Mouse (Mus musculus): ENCODE results near the gene Fam151a. TPM values are rescaled to one million over a fixed set of nuclear protein-coding genes. Genes with fewer than 3 reads are reported as not detected.
"Not testable (repeated sequence)": the region's sequence is repeated elsewhere in the genome, so short reads cannot be mapped to it uniquely, and the experiment has no call there.

Fam151a gene
- polyA plus RNA-seq, 1 experiment from 2014 or later = not detected

DNA sequence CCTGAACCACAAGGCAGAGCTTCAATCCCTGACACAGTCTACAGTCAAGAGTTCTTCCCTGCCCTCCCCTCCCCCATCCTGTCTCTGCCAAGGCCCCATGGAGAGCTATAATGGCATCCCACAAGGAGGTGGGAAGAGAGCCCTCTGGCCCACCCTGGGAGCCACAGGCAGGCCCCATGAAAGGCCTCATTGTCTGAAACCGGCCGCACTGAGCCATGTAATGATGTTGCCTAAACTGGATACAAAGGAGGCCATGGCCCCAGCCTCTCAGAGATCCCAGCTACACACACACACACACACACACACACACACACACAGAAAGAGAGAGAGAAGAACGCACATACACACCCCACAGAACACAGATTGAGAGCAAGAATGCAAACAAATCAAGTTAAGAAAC lies 46.4 kb downstream of the Fam151a start:
- WGBS = 0% methylated on average over 3 of the region's 3 CpGs
- Histone ChIP-seq H3K9ac (no peak overlapping the region), H3K4me3 (no peak overlapping the region), H3K4me2 (no peak overlapping the region), H3K27me3 (no peaks in the 10 kb centered on the region), H3K9me3 (no peaks in the 10 kb centered on the region), H3K4me1 (replicated peaks) (peaks cover 68% of the 10 kb centered on the region), H3K36me3 (no peaks in the 10 kb centered on the region), H3K27ac (replicated peaks) (peak overlapping the region; percentile 77)
- peak; percentile 64 for ATAC-seq (ENCODE audit: low read depth)

DNA sequence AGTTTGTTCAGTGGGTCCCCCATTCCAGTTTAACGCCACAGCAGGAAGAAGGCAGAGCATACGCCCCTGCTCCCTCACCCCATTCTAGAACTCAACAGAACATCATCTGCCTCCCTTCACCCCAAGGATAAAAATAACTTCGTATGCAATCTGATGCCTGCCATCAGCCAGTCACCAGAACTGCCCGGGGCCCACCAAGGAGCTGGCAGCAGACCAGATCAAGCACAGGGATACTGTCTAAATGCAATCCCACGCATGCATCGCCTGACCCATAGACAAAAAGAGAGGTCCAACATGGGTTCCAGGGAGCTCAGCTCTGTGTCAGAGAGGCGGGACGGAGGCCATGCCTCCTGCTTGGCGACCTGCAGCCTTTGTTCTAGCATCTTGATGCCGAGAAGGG lies 49.4 kb downstream of the Fam151a start:
- ATAC-seq (ENCODE audit: low read depth) = no peak
- H3K9me3 ChIP-seq = no peaks in the 10 kb centered on the region
- no peak overlapping the region for H3K27ac ChIP-seq (replicated peaks)
- peaks cover 78% of the 10 kb centered on the region for H3K4me1 ChIP-seq (replicated peaks)
- H3K4me3 ChIP-seq = no peak overlapping the region
- no peak overlapping the region for H3K9ac ChIP-seq
- H3K4me2 ChIP-seq = no peak overlapping the region
- 77% methylated on average over 10 of the region's 10 CpGs for WGBS
- no peaks in the 10 kb centered on the region for H3K36me3 ChIP-seq
- H3K27me3 ChIP-seq = no peaks in the 10 kb centered on the region

DNA sequence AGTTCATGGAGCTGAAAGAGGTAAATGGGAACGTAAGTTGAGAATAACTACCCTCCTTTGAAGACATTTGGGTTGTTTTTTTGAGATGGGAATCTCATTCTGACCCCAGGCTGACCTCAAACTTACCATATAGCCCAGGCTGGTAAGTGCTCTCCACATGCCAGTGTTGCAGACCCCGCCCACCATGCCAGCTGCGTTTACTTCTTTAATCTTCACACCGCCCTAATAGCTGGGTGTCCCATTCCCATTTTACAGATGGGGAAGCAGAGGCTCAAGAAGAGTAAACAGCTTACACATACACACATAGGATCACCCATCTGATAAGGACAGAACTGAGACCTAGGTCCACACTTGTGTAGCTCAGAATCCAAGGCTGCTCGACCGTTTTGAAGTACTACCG lies 51.1 kb downstream of the Fam151a start:
- H3K9ac ChIP-seq = no peak overlapping the region
- no peak overlapping the region for H3K4me3 ChIP-seq
- H3K9me3 ChIP-seq = no peaks in the 10 kb centered on the region
- no peak for ATAC-seq (ENCODE audit: low read depth)
- H3K27ac ChIP-seq (replicated peaks) = no peak overlapping the region
- H3K4me1 ChIP-seq (replicated peaks) = peaks cover 64% of the 10 kb centered on the region
- no peaks in the 10 kb centered on the region for H3K36me3 ChIP-seq
- no peaks in the 10 kb centered on the region for H3K27me3 ChIP-seq
- WGBS = 90% methylated on average over 7 of the region's 7 CpGs
- H3K4me2 ChIP-seq = no peak overlapping the region

DNA sequence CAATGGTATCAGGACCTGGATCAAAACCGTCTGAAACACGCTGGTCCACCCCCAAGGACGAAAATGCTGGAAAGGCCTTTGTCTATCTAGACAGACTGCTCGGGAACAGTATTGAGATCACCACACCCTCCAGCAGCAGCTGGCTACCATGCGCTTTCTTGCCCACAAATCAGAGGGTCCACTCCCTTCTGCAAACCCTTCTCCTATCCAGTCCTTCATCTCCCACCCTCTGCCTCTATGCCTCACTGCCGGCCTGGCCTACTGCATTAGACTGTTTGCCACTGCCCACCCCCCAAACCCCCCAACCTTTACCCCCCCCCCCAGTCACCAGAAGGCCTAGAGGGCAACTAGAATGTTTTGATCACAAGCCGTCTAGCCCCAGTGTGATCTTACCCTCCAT lies 51.7 kb downstream of the Fam151a start:
- 0 out of 2 replicates have a peak overlapping the region, but pooled peaks have one; percentile 26 for H3K9ac ChIP-seq
- no peaks in the 10 kb centered on the region for H3K36me3 ChIP-seq
- WGBS = 51% methylated on average over 7 of the region's 7 CpGs
- H3K4me1 ChIP-seq (replicated peaks) = peaks cover 63% of the 10 kb centered on the region
- H3K4me3 ChIP-seq = no peak overlapping the region
- no peaks in the 10 kb centered on the region for H3K9me3 ChIP-seq
- no peaks in the 10 kb centered on the region for H3K27me3 ChIP-seq
- no peak overlapping the region for H3K4me2 ChIP-seq
- ATAC-seq (ENCODE audit: low read depth) = peak; percentile 34; the same call in 1 of the 2 replicates
- H3K27ac ChIP-seq (replicated peaks) = peak overlapping the region; percentile 91

DNA sequence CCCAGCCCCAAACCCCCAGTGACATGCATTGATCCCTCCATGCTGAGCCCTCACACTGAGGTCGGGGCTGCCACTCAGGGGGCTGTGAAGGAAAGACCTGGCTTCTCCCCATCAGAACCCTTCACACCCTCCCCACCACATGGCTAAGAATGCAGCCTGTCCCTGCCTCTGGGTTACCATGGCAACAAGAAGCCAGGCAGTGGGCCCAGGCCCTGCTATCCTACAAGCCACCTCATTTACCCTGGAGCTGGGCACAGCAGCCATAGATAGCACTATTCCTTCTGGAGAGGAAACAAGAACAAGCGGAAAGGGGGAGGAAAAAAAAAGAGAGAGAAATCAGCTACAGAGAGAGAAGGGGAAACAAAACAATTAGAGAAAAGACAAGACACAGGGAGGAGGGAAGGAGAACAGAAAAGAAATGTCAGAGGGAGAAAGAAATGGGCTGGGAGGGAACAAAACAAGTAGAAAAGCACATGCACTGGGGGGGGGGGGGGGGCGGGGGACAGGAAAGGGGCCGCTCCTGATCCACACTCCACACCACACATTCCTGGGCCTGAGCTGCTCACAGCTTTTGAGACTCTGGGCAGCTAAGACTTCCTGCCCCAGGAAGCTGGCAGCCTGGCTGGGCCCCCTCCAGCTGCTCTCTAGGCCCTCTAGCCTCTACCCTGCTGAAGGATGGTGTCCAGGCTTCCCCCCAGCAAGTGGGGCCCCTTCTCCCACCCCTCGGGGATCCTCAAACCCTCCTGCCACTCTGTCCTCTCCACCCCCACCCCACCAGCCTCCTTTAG lies 52.3 kb downstream of the Fam151a start:
- Histone ChIP-seq H3K27ac (replicated peaks) (peak overlapping the region; percentile 91), H3K36me3 (no peaks in the 10 kb centered on the region), H3K4me2 (no peak overlapping the region), H3K9ac (peak overlapping the region; percentile 49; the same call in 1 of the 2 replicates), H3K9me3 (no peaks in the 10 kb centered on the region), H3K4me1 (replicated peaks) (peaks cover 57% of the 10 kb centered on the region), H3K27me3 (no peaks in the 10 kb centered on the region), H3K4me3 (no peak overlapping the region)
- WGBS = 3% methylated on average over 4 of the region's 5 CpGs
- ATAC-seq (ENCODE audit: low read depth) = peak; percentile 90

DNA sequence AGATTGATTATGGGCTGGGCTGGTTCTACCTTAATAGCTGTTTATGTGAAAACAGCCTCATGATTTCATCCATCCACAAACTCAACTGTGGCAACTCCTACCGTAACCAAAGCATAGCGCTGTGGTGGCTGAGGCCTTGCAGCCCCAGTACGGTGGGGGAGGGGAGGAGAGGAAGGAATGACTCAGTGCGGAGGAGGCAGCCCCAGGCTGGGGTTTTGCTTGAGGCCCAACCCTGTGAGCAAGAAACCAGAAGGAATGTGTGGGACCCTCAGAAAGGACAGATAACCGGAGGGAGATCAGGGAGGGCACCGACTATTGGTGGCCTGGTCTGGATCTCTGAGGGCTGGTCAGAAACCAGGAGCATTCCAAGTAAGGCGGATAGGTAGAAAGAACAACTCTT lies 54.1 kb downstream of the Fam151a start:
- Histone ChIP-seq H3K36me3 (no peaks in the 10 kb centered on the region), H3K27ac (replicated peaks) (0 out of 2 replicates have a peak overlapping the region, but pooled peaks have one; percentile 91), H3K9me3 (no peaks in the 10 kb centered on the region), H3K4me2 (no peak overlapping the region), H3K27me3 (no peaks in the 10 kb centered on the region), H3K9ac (peak overlapping the region; percentile 27; the same call in 1 of the 2 replicates), H3K4me1 (replicated peaks) (peaks cover 49% of the 10 kb centered on the region), H3K4me3 (no peak overlapping the region)
- ATAC-seq (ENCODE audit: low read depth) = no peak
- WGBS = 56% methylated on average over 7 of the region's 7 CpGs

DNA sequence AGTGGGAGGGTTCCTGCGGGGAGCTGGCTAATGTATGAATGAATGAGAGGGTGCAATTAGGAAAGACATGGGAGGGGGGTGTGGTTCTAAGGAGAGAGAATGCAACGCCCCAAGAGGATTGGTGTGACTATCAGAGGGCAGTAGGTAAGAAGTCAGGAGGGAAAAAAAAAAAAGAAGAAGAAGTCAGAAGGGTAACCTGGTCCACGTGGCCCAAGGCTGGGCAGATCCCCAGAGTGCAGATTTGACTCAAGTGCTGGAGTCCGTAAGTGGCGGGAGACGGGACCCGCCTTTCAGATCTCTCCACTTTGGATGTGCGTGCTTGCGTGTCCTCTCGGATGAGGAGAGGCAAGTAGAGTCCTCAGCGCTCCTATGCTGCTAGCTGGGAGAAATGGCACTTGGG lies 54.9 kb downstream of the Fam151a start:
- WGBS = 84% methylated on average over 11 of the region's 11 CpGs
- Histone ChIP-seq H3K27me3 (no peaks in the 10 kb centered on the region), H3K4me1 (replicated peaks) (peaks cover 41% of the 10 kb centered on the region), H3K27ac (replicated peaks) (no peak overlapping the region), H3K9me3 (no peaks in the 10 kb centered on the region), H3K36me3 (no peaks in the 10 kb centered on the region), H3K4me2 (no peak overlapping the region), H3K9ac (no peak overlapping the region), H3K4me3 (no peak overlapping the region)
- ATAC-seq (ENCODE audit: low read depth) = no peak

DNA sequence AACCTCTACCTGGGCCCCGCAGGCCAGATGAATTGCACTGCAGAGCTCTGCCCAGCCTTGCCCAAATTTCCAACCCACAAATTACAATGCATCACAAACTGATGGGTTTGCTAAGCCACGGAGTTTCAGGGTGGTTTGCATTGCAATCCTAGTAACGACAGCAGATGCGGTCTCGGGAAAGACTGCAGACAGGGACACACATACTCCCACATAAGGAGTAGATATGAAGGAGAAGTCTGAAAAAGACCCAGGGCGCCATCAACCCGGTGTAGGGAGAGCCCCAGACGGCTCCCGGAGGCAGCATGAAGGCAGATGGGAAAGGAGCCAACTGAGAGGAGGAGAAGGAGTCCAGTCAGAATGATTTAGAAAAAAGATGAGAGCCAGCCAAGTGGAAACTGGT lies 56.0 kb downstream of the Fam151a start:
- Histone ChIP-seq H3K4me2 (no peak overlapping the region), H3K27me3 (no peaks in the 10 kb centered on the region), H3K27ac (replicated peaks) (no peak overlapping the region), H3K9me3 (no peaks in the 10 kb centered on the region), H3K4me1 (replicated peaks) (peaks cover 41% of the 10 kb centered on the region), H3K36me3 (no peaks in the 10 kb centered on the region), H3K4me3 (no peak overlapping the region), H3K9ac (no peak overlapping the region)
- ATAC-seq (ENCODE audit: low read depth) = no peak
- WGBS = 70% methylated on average over 9 of the region's 9 CpGs

DNA sequence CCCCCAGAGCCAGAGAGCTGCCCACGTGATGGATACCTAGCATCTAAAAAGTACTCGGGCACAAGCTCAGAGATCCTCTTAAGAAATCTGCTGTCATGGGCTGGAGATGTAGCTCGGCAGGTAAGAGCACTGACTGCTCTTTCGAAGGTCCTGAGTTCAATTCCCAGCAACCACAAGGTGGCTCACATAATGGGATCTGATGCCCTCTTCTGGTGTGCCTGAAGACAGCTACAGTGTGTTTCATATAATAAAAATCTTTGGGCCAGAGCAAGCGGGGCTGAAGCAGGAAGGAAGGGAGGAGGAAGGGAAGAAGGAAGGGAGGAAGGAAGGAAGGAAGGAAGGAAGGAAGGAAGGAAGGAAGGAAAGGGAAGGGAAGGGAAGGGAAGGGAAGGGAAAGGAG lies 56.5 kb downstream of the Fam151a start:
- not testable (repeated sequence) for H3K9ac ChIP-seq; H3K27me3 ChIP-seq; H3K27ac ChIP-seq (replicated peaks); H3K4me3 ChIP-seq; H3K4me2 ChIP-seq; ATAC-seq (ENCODE audit: low read depth); H3K36me3 ChIP-seq; H3K9me3 ChIP-seq
- 84% methylated on average over 5 of the region's 5 CpGs for WGBS
- H3K4me1 ChIP-seq (replicated peaks) = peaks cover 36% of the 10 kb centered on the region

DNA sequence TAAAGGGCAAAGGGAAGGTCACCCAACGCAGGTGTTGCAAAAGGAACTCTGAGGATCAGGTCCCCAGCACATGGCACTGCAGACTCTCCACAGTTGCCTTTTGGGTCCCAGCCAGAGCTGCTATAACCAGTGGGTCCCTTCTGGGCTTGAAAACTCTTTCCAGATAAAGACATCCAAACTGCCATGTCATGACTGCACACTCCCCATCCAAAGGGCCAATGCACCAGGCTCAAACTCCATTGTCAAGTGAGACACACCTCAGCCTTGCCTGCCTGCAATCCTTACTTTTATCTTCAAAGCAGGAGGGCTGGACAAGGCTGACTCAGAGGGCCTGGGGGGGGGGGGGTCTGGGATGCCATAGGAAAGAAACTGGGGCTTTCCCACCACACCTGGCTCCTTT lies 57.2 kb downstream of the Fam151a start:
- Histone ChIP-seq H3K27me3 (no peaks in the 10 kb centered on the region), H3K9ac (no peak overlapping the region), H3K27ac (replicated peaks) (no peak overlapping the region), H3K4me2 (no peak overlapping the region), H3K36me3 (no peaks in the 10 kb centered on the region), H3K4me3 (no peak overlapping the region), H3K9me3 (no peaks in the 10 kb centered on the region), H3K4me1 (replicated peaks) (peaks cover 29% of the 10 kb centered on the region)
- ATAC-seq (ENCODE audit: low read depth) = no peak
- 100% methylated on average over 1 of the region's 1 CpGs for WGBS

DNA sequence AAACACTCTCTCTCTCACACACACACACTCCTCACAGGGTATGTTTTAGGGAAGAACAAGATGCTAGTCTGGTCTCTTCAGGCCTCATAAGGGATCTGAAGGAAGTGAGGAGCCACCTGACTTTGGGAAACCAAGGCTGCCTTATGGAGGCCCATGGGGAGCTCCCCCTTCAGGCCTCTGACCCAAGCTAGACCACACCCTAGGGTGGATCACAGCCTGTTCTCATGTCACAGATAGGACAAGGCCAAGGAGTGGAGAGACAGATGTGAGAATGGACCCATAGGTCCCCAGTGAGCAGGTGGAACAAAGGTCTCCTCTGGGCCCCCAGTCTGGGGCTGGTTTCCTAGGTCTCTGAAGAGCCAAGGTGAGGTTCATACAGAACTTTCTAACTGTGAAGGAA lies 58.6 kb downstream of the Fam151a start:
- no peak overlapping the region for H3K9ac ChIP-seq
- H3K4me2 ChIP-seq = no peak overlapping the region
- H3K36me3 ChIP-seq = no peaks in the 10 kb centered on the region
- peaks cover 15% of the 10 kb centered on the region for H3K4me1 ChIP-seq (replicated peaks)
- no peak overlapping the region for H3K27ac ChIP-seq (replicated peaks)
- no peak for ATAC-seq (ENCODE audit: low read depth)
- no peaks in the 10 kb centered on the region for H3K27me3 ChIP-seq
- no peak overlapping the region for H3K4me3 ChIP-seq
- H3K9me3 ChIP-seq = no peaks in the 10 kb centered on the region

DNA sequence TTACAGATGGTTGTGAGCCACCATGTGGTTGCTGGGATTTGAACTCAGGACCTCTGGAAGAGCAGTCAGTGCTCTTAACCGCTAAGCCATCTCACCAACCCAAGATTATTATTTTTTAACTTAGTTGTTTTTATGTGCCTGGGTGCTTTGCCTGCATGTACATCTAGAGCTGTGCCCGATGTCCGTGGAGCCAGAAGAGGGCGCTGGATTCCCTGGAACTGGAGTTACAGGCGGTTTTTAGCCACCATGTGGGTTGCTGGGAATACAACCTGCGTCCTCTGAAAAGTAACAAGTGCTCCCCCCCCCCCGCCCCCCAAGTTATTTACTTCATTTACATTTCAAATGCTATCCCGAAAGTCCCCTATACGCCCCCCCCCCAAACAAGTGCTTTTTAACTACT lies 60.1 kb downstream of the Fam151a start:
- not testable (repeated sequence) for H3K27ac ChIP-seq (replicated peaks); H3K4me3 ChIP-seq; H3K36me3 ChIP-seq; H3K9me3 ChIP-seq; H3K4me1 ChIP-seq (replicated peaks); H3K27me3 ChIP-seq; ATAC-seq (ENCODE audit: low read depth); H3K9ac ChIP-seq; H3K4me2 ChIP-seq
- 93% methylated on average over 9 of the region's 9 CpGs for WGBS

DNA sequence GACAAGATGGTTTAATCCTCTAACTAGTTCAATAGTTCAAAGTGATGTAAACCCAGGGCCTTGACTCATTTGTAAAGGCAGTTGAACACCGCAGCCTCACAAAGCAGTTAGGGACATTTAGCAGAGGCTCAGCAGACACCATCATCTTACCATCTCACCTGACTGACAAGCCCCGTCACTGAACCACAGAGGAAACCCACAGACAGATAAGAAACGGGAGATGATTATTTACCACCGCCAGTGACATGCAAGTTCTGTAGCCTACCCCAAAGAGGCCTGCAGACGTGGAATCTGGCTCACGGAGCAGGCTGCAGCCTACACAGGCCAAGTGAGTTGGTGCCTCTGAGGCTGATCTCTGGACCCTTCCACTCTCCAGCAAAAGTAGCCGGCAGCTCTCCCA lies 60.6 kb downstream of the Fam151a start:
- Histone ChIP-seq H3K27me3 (no peaks in the 10 kb centered on the region), H3K9me3 (no peaks in the 10 kb centered on the region), H3K4me2 (no peak overlapping the region), H3K4me3 (no peak overlapping the region), H3K9ac (no peak overlapping the region), H3K4me1 (replicated peaks) (peaks cover 10% of the 10 kb centered on the region), H3K27ac (replicated peaks) (no peak overlapping the region), H3K36me3 (no peaks in the 10 kb centered on the region)
- 93% methylated on average over 7 of the region's 7 CpGs for WGBS
- ATAC-seq (ENCODE audit: low read depth) = no peak
